Mouse (Mus musculus) ES-E14 (cell line): ENCODE measurements around the gene Phb2. TPM values are rescaled to one million over a fixed set of nuclear protein-coding genes. Genes with fewer than 3 reads are reported as not detected.

ENCODE experiments used
- DNase-seq: peaks from one replicate; pipeline ENCODE4 v3.0.0-alpha.2; 2013; ENCODE audit warnings: low read depth, low spot score
- H3K27ac ChIP-seq: 2 replicates; pipeline ENCODE4 v1.5.1; 2012; ENCODE audit warnings: low read depth, mild to moderate bottlenecking, low read length, moderate library complexity, mixed read lengths; ENCODE audit not compliant: poor library complexity, insufficient read depth, severe bottlenecking
- H3K36me3 ChIP-seq: 2 replicates; pipeline ENCODE4 v1.6.1; 2012; ENCODE audit warnings: mild to moderate bottlenecking, low read length, moderate library complexity, mixed read lengths; ENCODE audit not compliant: control insufficient read depth, poor library complexity, insufficient read depth, severe bottlenecking
- H3K4me1 ChIP-seq, 2 experiments: fragments of 150-350 bp in 1 of 2; sonication (generic) in 1 of 2; 2 replicates each; pipeline ENCODE4 v1.6.1; 2012; ENCODE audit warnings: low read length in 2 of 2, mild to moderate bottlenecking in 1 of 2, mixed read lengths in 1 of 2; ENCODE audit not compliant: control insufficient read depth in 2 of 2, insufficient read depth in 2 of 2, poor library complexity in 1 of 2
- H3K4me3 ChIP-seq, 2 experiments: fragments of 150-350 bp in 1 of 2; sonication (generic) in 1 of 2; 2 replicates each; pipeline ENCODE4 v1.5.1; 2012; ENCODE audit warnings: low read length in 2 of 2, low read depth in 1 of 2, mild to moderate bottlenecking in 1 of 2, mixed read lengths in 1 of 2; ENCODE audit not compliant: insufficient read depth in 1 of 2, poor library complexity in 1 of 2, severe bottlenecking in 1 of 2
- H3K9ac ChIP-seq: 2 replicates; pipeline ENCODE4 v1.6.1; 2012; ENCODE audit warnings: low read depth, mild to moderate bottlenecking, low read length, mixed read lengths; ENCODE audit not compliant: poor library complexity, insufficient read depth, severe bottlenecking
- H3K9me3 ChIP-seq: fragments of 150-350 bp; sonication (generic); 2 replicates; pipeline ENCODE4 v1.6.1; 2012; ENCODE audit warnings: low read depth, mild to moderate bottlenecking, low read length; ENCODE audit not compliant: control insufficient read depth, insufficient read depth
- CHD2 ChIP-seq: IDR thresholded peaks from 2 replicates; pipeline ENCODE4 v1.6.1; 2014; ENCODE audit warnings: mild to moderate bottlenecking, low read depth, low read length, inconsistent platforms
- HCFC1 ChIP-seq: IDR thresholded peaks from 2 replicates; pipeline ENCODE4 v1.6.1; 2012; ENCODE audit warnings: low read length, inconsistent platforms, borderline replicate concordance; ENCODE audit not compliant: insufficient read depth
- MAFK ChIP-seq: IDR thresholded peaks from 2 replicates; pipeline ENCODE4 v1.6.1; 2014; ENCODE audit warnings: mild to moderate bottlenecking, low read depth, low read length, inconsistent platforms; ENCODE audit not compliant: insufficient read depth
- ZC3H11A ChIP-seq: IDR thresholded peaks from 2 replicates; pipeline ENCODE4 v1.6.1; 2012; ENCODE audit warnings: low read depth, mild to moderate bottlenecking, inconsistent platforms, low read length, borderline replicate concordance
- ZNF384 ChIP-seq: IDR thresholded peaks from 2 replicates; pipeline ENCODE4 v1.6.1; 2012; ENCODE audit warnings: low read depth, low read length, inconsistent platforms
- in situ Hi-C, 2 experiments: fragments of 600-800 bp; cut with MboI; formaldehyde crosslinking; loops; one replicate each; pipeline ENCODE4 v1.15.1; 2025; ENCODE audit warnings: low sequenced_read_pairs in 2 of 2, inconsistent platforms in 1 of 2; ENCODE audit not compliant: unreplicated experiment in 2 of 2
- total RNA-seq: library from RNA; depleted of rRNA; stranded (reverse); fragments of 300-350 nt; gene quantifications from 2 replicates; pipeline ENCODE4 v1.2.3, GENCODE M21; 2012

Phb2 gene
- total RNA-seq, 1 experiment: 530 TPM

GRCm38 (mm10) chr6:124732476-124733370 lies 20.6 kb downstream of the Phb2 start:
- in situ Hi-C loops: no loop called here
- Histone ChIP-seq H3K9me3 (no peaks in the 10 kb centered on the region), H3K4me3 (peak overlapping the region; percentile 45 to 55; a peak in 3 of 4 replicates), H3K36me3 (no peaks in the 10 kb centered on the region; the same call in 1 of the 2 replicates), H3K9ac (peak overlapping the region; percentile 63), H3K27ac (peak overlapping the region; percentile 13; the same call in 1 of the 2 replicates), H3K4me1 (peaks cover 0 to 19% of the 10 kb centered on the region in 2 experiments; a peak in 2 of 4 replicates)
- TF ChIP-seq HCFC1: no peak
- no peak for TF ChIP-seq ZC3H11A
- TF ChIP-seq CHD2: no peak
- TF ChIP-seq ZNF384: no peak
- no peak for TF ChIP-seq MAFK
- no peak for DNase-seq

GRCm38 (mm10) chr6:124734417-124734816 lies 22.3 kb downstream of the Phb2 start:
- TF ChIP-seq MAFK: no peak
- no peak for TF ChIP-seq ZNF384
- TF ChIP-seq CHD2: no peak
- TF ChIP-seq ZC3H11A: no peak
- TF ChIP-seq HCFC1: no peak
- no peak overlapping the region for H3K4me3 ChIP-seq
- no peak for DNase-seq
- in situ Hi-C loops: no loop called here
- H3K36me3 ChIP-seq: no peaks in the 10 kb centered on the region
- H3K27ac ChIP-seq: no peak overlapping the region
- H3K4me1 ChIP-seq: peaks cover 0 to 26% of the 10 kb centered on the region in 2 experiments; a peak in 2 of 4 replicates
- no peaks in the 10 kb centered on the region for H3K9me3 ChIP-seq
- no peak overlapping the region for H3K9ac ChIP-seq

- Histone ChIP-seq H3K27ac (no peak overlapping the region), H3K4me1 (peaks cover 0 to 26% of the 10 kb centered on the region in 2 experiments; a peak in 2 of 4 replicates), H3K9ac (no peak overlapping the region), H3K36me3 (no peaks in the 10 kb centered on the region), H3K9me3 (no peaks in the 10 kb centered on the region), H3K4me3 (no peak overlapping the region)
- in situ Hi-C loops: no loop called here
- no peak for TF ChIP-seq MAFK
- no peak for TF ChIP-seq HCFC1
- TF ChIP-seq CHD2: no peak
- no peak for TF ChIP-seq ZNF384
- TF ChIP-seq ZC3H11A: no peak
- DNase-seq: no peak
Measured at GRCm38 (mm10) chr6:124737040-124737439, 24.9 kb downstream of the Phb2 start.

GRCm38 (mm10) chr6:124738511-124739023 lies 26.4 kb downstream of the Phb2 start, which contains the start of gene Ptpn6:
TSS of gene Ptpn6 (minus strand) at chr6:124738714.
- Histone ChIP-seq H3K9ac (peak within 1 kb of the TSS; percentile 48), H3K4me1 (peaks cover 0 to 16% of the 10 kb centered on the region in 2 experiments; a peak in 2 of 4 replicates)

More at GRCm38 (mm10) chr6:124738511-124739023, 26.4 kb downstream of the Phb2 start, which contains the start of gene Ptpn6:
- Histone ChIP-seq H3K36me3 (peaks cover 4% of the 10 kb centered on the region; the same call in 1 of the 2 replicates), H3K27ac (no peak within 1 kb of the TSS), H3K9me3 (no peaks in the 10 kb centered on the region), H3K4me3 (peak within 1 kb of the TSS in 1 of 2 experiments; percentile 16; a peak in 2 of 4 replicates)
- peak; percentile 84 for DNase-seq
- in situ Hi-C loops: no loop called here
- TF ChIP-seq MAFK: no peak
- no peak for TF ChIP-seq ZNF384
- no peak for TF ChIP-seq HCFC1
- no peak for TF ChIP-seq ZC3H11A
- TF ChIP-seq CHD2: no peak
